Mouse (Mus musculus) embryonic facial prominence, embryonic 13.5 days (tissue): ENCODE measurements at regions not wholly inside any gene's neighbourhood (a gene's known extent, or its start where the extent isn't known, plus 50 kb on each side); places are given as distances from the start of the nearest gene placed in this dataset.

ENCODE experiments used
- ATAC-seq: fragments of 200-750 bp; cut with Nextera tagmentation; 2 replicates; pipeline ENCODE4 v1.8.0; 2017; ENCODE audit warnings: low read depth; ENCODE audit not compliant: insufficient number of reproducible peaks, insufficient read depth, low FRiP score, low TSS enrichment
- H3K27ac ChIP-seq: fragments of 300-500 bp; sonication (generic); 2 replicates; pipeline ENCODE4 v1.5.1; 2015; ENCODE audit warnings: moderate library complexity, mild to moderate bottlenecking, inconsistent platforms
- H3K27me3 ChIP-seq: fragments of 300-500 bp; sonication (generic); 2 replicates; pipeline ENCODE4 v1.6.1; 2015; ENCODE audit warnings: mild to moderate bottlenecking, inconsistent platforms
- H3K36me3 ChIP-seq: fragments of 300-500 bp; sonication (generic); 2 replicates; pipeline ENCODE4 v1.6.1; 2015; ENCODE audit warnings: mild to moderate bottlenecking, inconsistent platforms
- H3K4me1 ChIP-seq: fragments of 300-500 bp; sonication (generic); 2 replicates; pipeline ENCODE4 v1.6.1; 2015; ENCODE audit warnings: inconsistent platforms
- H3K4me2 ChIP-seq: fragments of 300-500 bp; sonication (generic); 2 replicates; pipeline ENCODE4 v1.6.1; 2015; ENCODE audit warnings: moderate library complexity, mild to moderate bottlenecking, inconsistent platforms
- H3K4me3 ChIP-seq: fragments of 300-500 bp; sonication (generic); 2 replicates; pipeline ENCODE4 v1.5.1; 2015; ENCODE audit warnings: mild to moderate bottlenecking, inconsistent platforms
- H3K9ac ChIP-seq: fragments of 300-500 bp; sonication (generic); 2 replicates; pipeline ENCODE4 v1.6.1; 2015; ENCODE audit warnings: mild to moderate bottlenecking, inconsistent platforms
- H3K9me3 ChIP-seq: fragments of 300-500 bp; sonication (generic); 2 replicates; pipeline ENCODE4 v1.6.1; 2016; ENCODE audit warnings: inconsistent platforms
- WGBS: fragments of 180-500 bp; shearing (Covaris S2); methylation state at CpG from one replicate; pipeline ENCODE4 v1.1.7; 2015; ENCODE audit warnings: mixed read lengths; 5-methylcytosine and 5-hydroxymethylcytosine counted together

DNA sequence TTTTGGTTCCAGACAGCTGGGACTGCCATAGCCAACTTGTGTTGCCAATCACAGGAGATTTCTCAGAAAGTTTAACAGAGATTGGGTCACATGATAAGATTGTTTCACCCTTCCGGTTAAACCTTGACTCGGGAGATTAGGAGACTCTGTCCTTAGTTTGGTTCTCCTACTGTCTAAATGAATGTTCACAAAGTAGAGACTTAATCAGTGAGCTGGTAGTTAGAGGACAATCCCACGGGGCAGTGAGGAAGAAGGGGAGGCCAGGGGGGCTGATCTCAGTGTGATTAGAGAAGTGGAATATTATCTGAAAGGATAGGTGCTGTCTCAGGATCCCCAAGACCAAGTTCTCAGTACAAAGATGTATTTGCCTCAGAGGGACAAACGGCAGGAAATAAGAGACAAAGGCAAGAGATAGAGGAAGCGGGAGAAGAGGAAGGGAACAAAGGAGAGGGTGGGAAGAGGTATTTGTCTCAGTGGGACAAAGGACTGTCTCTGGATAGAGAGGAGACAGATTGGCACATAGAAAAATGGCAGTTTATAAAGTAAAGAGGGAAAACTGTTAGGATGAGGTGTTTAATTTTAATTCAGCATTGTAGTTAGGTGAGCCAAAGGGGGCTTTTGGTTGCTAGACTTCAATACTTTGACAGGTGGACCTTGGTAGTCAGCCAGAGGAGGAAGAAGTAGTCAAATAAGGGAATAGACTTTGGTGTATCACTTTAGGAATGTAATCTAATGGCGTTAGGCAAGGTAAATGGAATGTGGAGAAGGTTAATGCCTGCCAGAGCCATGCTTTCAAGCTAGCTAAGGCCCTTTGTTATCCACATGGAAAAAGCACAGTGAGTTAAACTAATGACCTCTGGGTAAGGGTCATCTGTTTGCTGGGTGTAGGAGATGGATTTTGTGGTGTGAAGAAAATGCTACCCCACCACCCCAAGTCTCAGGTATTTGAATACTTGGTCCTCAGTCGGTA, 110.2 kb upstream of the Zfp648 start:
- no peak overlapping the region for H3K27ac ChIP-seq
- no peak overlapping the region for H3K4me2 ChIP-seq
- no peak for ATAC-seq
- no peaks in the 10 kb centered on the region for H3K27me3 ChIP-seq
- no peak overlapping the region for H3K4me3 ChIP-seq
- H3K4me1 ChIP-seq = no peaks in the 10 kb centered on the region
- no peak overlapping the region for H3K9ac ChIP-seq
- WGBS = 60% methylated on average over 7 of the region's 7 CpGs
- no peaks in the 10 kb centered on the region for H3K9me3 ChIP-seq
- H3K36me3 ChIP-seq = no peaks in the 10 kb centered on the region

- Histone ChIP-seq H3K27ac (no peak overlapping the region), H3K9me3 (no peaks in the 10 kb centered on the region), H3K27me3 (no peaks in the 10 kb centered on the region), H3K4me2 (no peak overlapping the region), H3K4me1 (no peaks in the 10 kb centered on the region), H3K36me3 (no peaks in the 10 kb centered on the region), H3K9ac (no peak overlapping the region), H3K4me3 (no peak overlapping the region)
- no peak for ATAC-seq
- WGBS = 46% methylated on average over 4 of the region's 4 CpGs
These were observed 107.4 kb upstream of the Zfp648 start for GRCm38 (mm10) chr1:154093549-154093948.

- ATAC-seq = no peak
- Histone ChIP-seq H3K4me1 (no peaks in the 10 kb centered on the region), H3K9ac (no peak overlapping the region), H3K27ac (no peak overlapping the region), H3K9me3 (no peaks in the 10 kb centered on the region), H3K27me3 (no peaks in the 10 kb centered on the region), H3K4me2 (no peak overlapping the region), H3K4me3 (no peak overlapping the region), H3K36me3 (no peaks in the 10 kb centered on the region)
- WGBS = 82% methylated on average over 5 of the region's 5 CpGs
These were observed 106.6 kb upstream of the Zfp648 start for GRCm38 (mm10) chr1:154094357-154094756.

DNA sequence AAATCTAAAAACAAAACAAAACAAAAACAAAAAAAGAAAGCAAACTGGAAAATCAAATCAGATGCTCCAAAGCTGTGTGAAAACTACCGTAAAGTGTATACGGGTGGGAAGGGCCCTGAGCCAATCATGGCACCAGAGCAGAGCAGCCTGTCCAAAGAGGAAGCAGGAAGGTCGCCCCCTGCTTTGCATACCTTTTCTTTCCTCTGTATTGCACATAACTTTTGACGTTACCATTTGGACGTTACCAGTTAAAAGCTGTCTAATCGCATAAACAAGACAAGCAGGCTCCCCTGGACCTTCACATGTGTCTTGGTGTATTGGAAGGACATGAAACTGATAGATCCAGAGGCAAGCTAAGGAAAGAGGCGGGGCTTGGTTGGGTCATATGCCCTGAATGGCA, 104.9 kb upstream of the Zfp648 start:
- Histone ChIP-seq H3K4me2 (no peak overlapping the region), H3K4me3 (no peak overlapping the region), H3K27ac (no peak overlapping the region), H3K9me3 (no peaks in the 10 kb centered on the region), H3K36me3 (no peaks in the 10 kb centered on the region), H3K4me1 (no peaks in the 10 kb centered on the region), H3K9ac (no peak overlapping the region), H3K27me3 (no peaks in the 10 kb centered on the region)
- ATAC-seq = no peak
- 78% methylated on average over 7 of the region's 7 CpGs for WGBS

DNA sequence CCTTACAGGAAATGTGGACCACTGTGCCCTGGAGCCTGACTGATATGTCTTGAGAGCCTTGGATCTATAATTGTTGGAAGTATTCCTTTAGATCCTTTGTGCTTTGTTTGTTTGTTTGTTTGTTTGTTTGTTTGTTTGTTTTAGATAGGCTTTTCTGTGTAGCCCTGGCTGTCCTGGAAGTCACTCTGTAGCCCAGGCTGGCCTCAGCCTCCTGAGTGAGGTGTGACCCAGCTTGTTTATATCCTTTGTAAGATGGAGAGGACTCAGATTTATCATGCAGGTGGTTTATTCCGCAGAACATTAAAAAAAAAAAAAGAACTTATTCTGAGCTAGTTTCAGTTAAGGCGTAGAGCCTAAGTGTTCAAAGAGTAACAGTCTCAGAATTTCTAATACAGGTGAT, 104.1 kb upstream of the Zfp648 start:
- no peak overlapping the region for H3K4me2 ChIP-seq
- H3K4me3 ChIP-seq = no peak overlapping the region
- H3K9ac ChIP-seq = no peak overlapping the region
- no peaks in the 10 kb centered on the region for H3K36me3 ChIP-seq
- H3K27ac ChIP-seq = no peak overlapping the region
- ATAC-seq = no peak
- no peaks in the 10 kb centered on the region for H3K4me1 ChIP-seq
- H3K9me3 ChIP-seq = no peaks in the 10 kb centered on the region
- no peaks in the 10 kb centered on the region for H3K27me3 ChIP-seq
- 93% methylated on average over 2 of the region's 2 CpGs for WGBS

DNA sequence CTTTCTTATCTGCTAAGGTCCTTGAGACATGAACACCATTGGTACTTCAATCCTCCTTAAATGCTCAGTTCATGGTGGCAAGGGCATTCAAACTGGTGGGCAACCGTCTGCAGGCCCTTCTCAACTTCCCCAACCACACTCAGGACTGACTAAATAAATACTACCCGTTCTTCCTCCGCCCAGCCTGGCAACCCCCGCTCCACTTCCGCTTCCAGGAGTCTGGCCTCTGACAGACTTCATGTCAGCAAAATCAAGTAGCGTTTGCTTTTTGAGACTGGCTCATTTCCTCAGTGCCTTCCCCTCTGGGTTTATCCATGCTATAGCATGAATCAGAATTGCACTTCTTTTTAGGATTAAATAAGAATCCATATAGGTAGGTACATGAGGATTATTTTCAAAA, 103.3 kb upstream of the Zfp648 start:
- no peaks in the 10 kb centered on the region for H3K27me3 ChIP-seq
- H3K4me3 ChIP-seq = no peak overlapping the region
- H3K4me1 ChIP-seq = peaks cover 3% of the 10 kb centered on the region; the same call in 1 of the 2 replicates
- no peak overlapping the region for H3K27ac ChIP-seq
- WGBS = 45% methylated on average over 6 of the region's 6 CpGs
- no peak overlapping the region for H3K9ac ChIP-seq
- no peaks in the 10 kb centered on the region for H3K9me3 ChIP-seq
- H3K36me3 ChIP-seq = no peaks in the 10 kb centered on the region
- no peak overlapping the region for H3K4me2 ChIP-seq
- ATAC-seq = no peak

GRCm38 (mm10) chr1:154100556-154100955, 100.4 kb upstream of the Zfp648 start:
- WGBS = 86% methylated on average over 3 of the region's 3 CpGs
- H3K4me3 ChIP-seq = no peak overlapping the region
- H3K27me3 ChIP-seq = no peaks in the 10 kb centered on the region
- peaks cover 10% of the 10 kb centered on the region; the same call in 1 of the 2 replicates for H3K4me1 ChIP-seq
- no peak overlapping the region for H3K9ac ChIP-seq
- H3K9me3 ChIP-seq = no peaks in the 10 kb centered on the region
- no peak overlapping the region for H3K27ac ChIP-seq
- H3K4me2 ChIP-seq = no peak overlapping the region
- H3K36me3 ChIP-seq = no peaks in the 10 kb centered on the region
- ATAC-seq = no peak

- Histone ChIP-seq H3K9me3 (no peaks in the 10 kb centered on the region), H3K4me2 (no peak overlapping the region), H3K9ac (no peak overlapping the region), H3K4me3 (no peak overlapping the region), H3K27ac (no peak overlapping the region), H3K36me3 (no peaks in the 10 kb centered on the region), H3K27me3 (no peaks in the 10 kb centered on the region), H3K4me1 (peaks cover 10% of the 10 kb centered on the region; the same call in 1 of the 2 replicates)
- ATAC-seq = no peak
- 74% methylated on average over 1 of the region's 1 CpGs for WGBS
These were observed 99.6 kb upstream of the Zfp648 start for GRCm38 (mm10) chr1:154101433-154101832.

- no peaks in the 10 kb centered on the region for H3K36me3 ChIP-seq
- H3K4me1 ChIP-seq = peaks cover 10% of the 10 kb centered on the region; the same call in 1 of the 2 replicates
- H3K9ac ChIP-seq = no peak overlapping the region
- H3K9me3 ChIP-seq = no peaks in the 10 kb centered on the region
- no peak overlapping the region for H3K4me2 ChIP-seq
- 79% methylated on average over 3 of the region's 3 CpGs for WGBS
- ATAC-seq = no peak
- no peaks in the 10 kb centered on the region for H3K27me3 ChIP-seq
- H3K27ac ChIP-seq = no peak overlapping the region
- H3K4me3 ChIP-seq = no peak overlapping the region
These were observed 98.8 kb upstream of the Zfp648 start for GRCm38 (mm10) chr1:154102191-154102590.

- WGBS = 44% methylated on average over 15 of the region's 15 CpGs
- Histone ChIP-seq H3K27ac (0 out of 2 replicates have a peak overlapping the region, but pooled peaks have one; percentile 12), H3K9me3 (no peaks in the 10 kb centered on the region)
These were observed 98.0 kb upstream of the Zfp648 start for GRCm38 (mm10) chr1:154102871-154103596.

GRCm38 (mm10) chr1:154103597-154103923, 97.4 kb upstream of the Zfp648 start:
- ATAC-seq = no peak
- Histone ChIP-seq H3K27ac (no peak overlapping the region), H3K4me2 (no peak overlapping the region), H3K27me3 (no peaks in the 10 kb centered on the region), H3K4me1 (peaks cover 10% of the 10 kb centered on the region; the same call in 1 of the 2 replicates), H3K4me3 (no peak overlapping the region), H3K36me3 (no peaks in the 10 kb centered on the region), H3K9me3 (no peaks in the 10 kb centered on the region), H3K9ac (no peak overlapping the region)
- WGBS = 64% methylated on average over 5 of the region's 5 CpGs

More at GRCm38 (mm10) chr1:154102871-154103596, 98.0 kb upstream of the Zfp648 start:
- Histone ChIP-seq H3K4me1 (peaks cover 10% of the 10 kb centered on the region; the same call in 1 of the 2 replicates), H3K4me3 (no peak overlapping the region), H3K4me2 (no peak overlapping the region), H3K9ac (no peak overlapping the region), H3K27me3 (no peaks in the 10 kb centered on the region), H3K36me3 (no peaks in the 10 kb centered on the region)
- no peak for ATAC-seq
